Mouse (Mus musculus) CH12.LX (cell line): ENCODE measurements around the gene Tcte1. TPM values are rescaled to one million over a fixed set of nuclear protein-coding genes. Genes with fewer than 3 reads are reported as not detected.

Experiments used
- DNase-seq: peaks from one replicate; pipeline ENCODE4 v3.0.0-alpha.2; 2013; ENCODE audit errors: extremely low read depth
- H3K27ac ChIP-seq: 2 replicates; pipeline ENCODE4 v1.5.1; 2012; ENCODE audit warnings: low read depth, mild to moderate bottlenecking, control low read depth, moderate library complexity; ENCODE audit not compliant: insufficient read depth
- H3K27me3 ChIP-seq: replicated peaks from 2 replicates; pipeline ENCODE3; 2012; ENCODE audit warnings: inconsistent platforms
- H3K36me3 ChIP-seq, 2 experiments: replicated peaks in 1 of 2; 2 replicates each; pipeline versions ENCODE3 to v1.6.1; 2012; ENCODE audit warnings: inconsistent platforms in 1 of 2, low read length in 1 of 2, mild to moderate bottlenecking in 1 of 2, mixed read lengths in 1 of 2, moderate library complexity in 1 of 2; ENCODE audit not compliant: control insufficient read depth in 1 of 2, insufficient read depth in 1 of 2
- H3K4me1 ChIP-seq, 2 experiments: 2 replicates each; pipeline ENCODE4 v1.6.1; 2012; ENCODE audit warnings: inconsistent platforms in 1 of 2, moderate library complexity in 1 of 2; ENCODE audit not compliant: insufficient read depth in 2 of 2, control insufficient read depth in 1 of 2
- H3K4me2 ChIP-seq: 2 replicates; pipeline ENCODE4 v1.6.1; 2012; ENCODE audit warnings: low read depth, mild to moderate bottlenecking, control low read depth; ENCODE audit not compliant: poor library complexity, insufficient read depth, severe bottlenecking
- H3K4me3 ChIP-seq, 3 experiments: fragments of 150-350 bp in 1 of 3; sonication (generic) in 1 of 3; replicated peaks in 1 of 3; 2 replicates each; pipeline versions ENCODE3 to v1.5.1; 2011 to 2012; ENCODE audit warnings: low read depth in 2 of 3, low read length in 2 of 3, mild to moderate bottlenecking in 2 of 3, moderate library complexity in 2 of 3, control low read depth in 1 of 3, improper control_type of control experiment in 1 of 3, inconsistent platforms in 1 of 3, mixed read lengths in 1 of 3; ENCODE audit not compliant: poor library complexity in 1 of 3
- H3K79me2 ChIP-seq: replicated peaks from 2 replicates; pipeline ENCODE4 v1.6.1; 2012; ENCODE audit warnings: mild to moderate bottlenecking, moderate library complexity; ENCODE audit not compliant: control insufficient read depth, poor library complexity, insufficient read depth, severe bottlenecking; ENCODE audit errors: extremely low read depth
- H3K9ac ChIP-seq: 2 replicates; pipeline ENCODE4 v1.6.1; 2012; ENCODE audit warnings: low read depth, mild to moderate bottlenecking, control low read depth, moderate library complexity; ENCODE audit not compliant: insufficient read depth
- H3K9me3 ChIP-seq: replicated peaks from 2 replicates; pipeline ENCODE3; 2012; ENCODE audit warnings: low read length, inconsistent platforms, mixed read lengths
- BHLHE40 ChIP-seq: IDR thresholded peaks from 2 replicates; pipeline ENCODE4 v1.6.1; 2011; ENCODE audit warnings: mild to moderate bottlenecking, low read depth, low read length, improper control_type of control experiment
- CHD1 ChIP-seq: IDR thresholded peaks from 2 replicates; pipeline ENCODE4 v1.6.1; 2012; ENCODE audit warnings: low read depth, low read length, improper control_type of control experiment, inconsistent platforms
- CTCF ChIP-seq, 2 experiments: IDR thresholded peaks in 1 of 2; conservative IDR thresholded peaks in 1 of 2; 2 replicates each; pipeline ENCODE4 v1.5.1; 2011 to 2012; ENCODE audit warnings: low read depth in 2 of 2, low read length in 2 of 2, improper control_type of control experiment in 1 of 2, inconsistent platforms in 1 of 2, mild to moderate bottlenecking in 1 of 2, moderate library complexity in 1 of 2
- ELF1 ChIP-seq: IDR thresholded peaks from 2 replicates; pipeline ENCODE4 v1.6.1; 2014; ENCODE audit warnings: low read depth, mild to moderate bottlenecking, inconsistent platforms, low read length, improper control_type of control experiment
- EP300 ChIP-seq: IDR thresholded peaks from 2 replicates; pipeline ENCODE4 v1.6.1; 2011; ENCODE audit warnings: low read length, improper control_type of control experiment
- ETS1 ChIP-seq: conservative IDR thresholded peaks from 2 replicates; pipeline ENCODE4 v1.6.1; 2012; ENCODE audit warnings: low read depth, mild to moderate bottlenecking, inconsistent platforms, low read length, improper control_type of control experiment, moderate library complexity
- IRF4 ChIP-seq: IDR thresholded peaks from 2 replicates; pipeline ENCODE4 v1.6.1; 2014; ENCODE audit warnings: low read depth, mild to moderate bottlenecking, inconsistent platforms, low read length, improper control_type of control experiment
- KAT2A ChIP-seq: IDR thresholded peaks from 2 replicates; pipeline ENCODE4 v1.6.1; 2012; ENCODE audit warnings: low read length, improper control_type of control experiment, inconsistent platforms; ENCODE audit not compliant: insufficient replicate concordance
- MAFK ChIP-seq: IDR thresholded peaks from 2 replicates; pipeline ENCODE4 v1.6.1; 2011; ENCODE audit warnings: low read length, improper control_type of control experiment; ENCODE audit not compliant: insufficient replicate concordance
- MEF2A ChIP-seq: IDR thresholded peaks from 2 replicates; pipeline ENCODE4 v1.6.1; 2014; ENCODE audit warnings: low read depth, mild to moderate bottlenecking, inconsistent platforms, low read length, improper control_type of control experiment, borderline replicate concordance
- MYC ChIP-seq: IDR thresholded peaks from 2 replicates; pipeline ENCODE4 v1.6.1; 2011; ENCODE audit warnings: low read depth, mild to moderate bottlenecking, improper control_type of control experiment, low read length
- POLR2AphosphoS2 ChIP-seq: IDR thresholded peaks from 2 replicates; pipeline ENCODE4 v1.6.1; 2011; ENCODE audit warnings: low read depth, low read length, improper control_type of control experiment
- RAD21 ChIP-seq: IDR thresholded peaks from 2 replicates; pipeline ENCODE4 v1.6.1; 2011; ENCODE audit warnings: low read depth, mild to moderate bottlenecking, low read length, improper control_type of control experiment, moderate library complexity
- RCOR1 ChIP-seq: conservative IDR thresholded peaks from 2 replicates; pipeline ENCODE4 v1.6.1; 2012; ENCODE audit warnings: low read depth, mild to moderate bottlenecking, inconsistent platforms, low read length, improper control_type of control experiment
- UBTF ChIP-seq: IDR thresholded peaks from 2 replicates; pipeline ENCODE4 v1.6.1; 2012; ENCODE audit warnings: low read depth, mild to moderate bottlenecking, inconsistent platforms, low read length, improper control_type of control experiment, moderate library complexity
- ZKSCAN1 ChIP-seq: IDR thresholded peaks from 2 replicates; pipeline ENCODE4 v1.6.1; 2012; ENCODE audit warnings: low read depth, inconsistent platforms, low read length, improper control_type of control experiment, borderline replicate concordance
- ZNF384 ChIP-seq: IDR thresholded peaks from 2 replicates; pipeline ENCODE4 v1.6.1; 2012; ENCODE audit warnings: low read depth, low read length, improper control_type of control experiment, inconsistent platforms
- dilution Hi-C: fragments of 300-500 bp; cut with MboI; formaldehyde crosslinking; loops from 2 replicates; pipeline ENCODE4 v1.14.3; 2020; ENCODE audit warnings: low sequenced_read_pairs; ENCODE audit not compliant: extremely low pct_unique_long_range_greater_than_20kb, extremely low pct_ligation_motif_present
- in situ Hi-C: fragments of 300-500 bp; cut with MboI; formaldehyde crosslinking; loops from 3 replicates; pipeline ENCODE4 v1.14.3; 2019; ENCODE audit warnings: low sequenced_read_pairs, low pct_ligation_motif_present, low pct_unique_long_range_greater_than_20kb, mixed read lengths
- polyA plus RNA-seq: library from polyadenylated mRNA; unstranded; fragments of >175 nt; gene quantifications from 2 replicates; pipeline ENCODE4 v1.2.1, GENCODE M21; 2012; ENCODE audit warnings: low read depth; ENCODE audit not compliant: insufficient read length
- total RNA-seq, 2 experiments: library from RNA; depleted of rRNA; stranded (reverse); fragments of 300-350 nt in 1 of 2; fragments of >200 nt in 1 of 2; gene quantifications; 2 replicates each; pipeline ENCODE4 v1.2.3; 2012 to 2014

Tcte1 gene
- total and polyA plus RNA-seq, 3 experiments, result not detected

DNA sequence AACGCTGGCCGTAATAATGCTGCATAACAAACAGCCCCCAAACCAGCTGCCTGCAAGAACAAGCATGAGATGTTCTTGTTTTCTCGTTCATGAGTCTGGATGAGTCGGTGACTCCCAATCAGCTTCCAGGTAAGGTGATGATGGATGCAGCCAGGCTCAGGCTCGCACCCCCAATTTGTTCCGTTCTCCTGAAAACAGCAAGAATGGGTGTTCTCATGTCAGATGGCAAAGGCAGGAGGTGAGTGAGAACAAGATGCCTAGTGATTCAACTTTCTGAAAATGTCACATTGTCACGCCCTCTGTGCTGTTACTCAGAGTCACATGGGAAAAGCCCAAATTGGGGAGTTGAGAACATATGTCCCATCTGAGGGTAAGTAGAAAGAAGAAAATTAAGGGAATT is 37.7 kb upstream of the Tcte1 start:
- no peak for DNase-seq
- TF ChIP-seq ETS1 (no peak), MEF2A (no peak), UBTF (no peak), ZNF384 (no peak), KAT2A (no peak), IRF4 (no peak), MAFK (no peak), CTCF (conservative IDR thresholded peaks at IDR 0.05 in 1 of 2, IDR thresholded peaks at IDR 0.05 in 1 of 2; ENCODE audit: low read depth in 2 of 2, low read length in 2 of 2) (no peak), ZKSCAN1 (no peak), BHLHE40 (no peak), RCOR1 (no peak), POLR2AphosphoS2 (no peak), ELF1 (no peak), MYC (no peak), RAD21 (no peak), EP300 (no peak), CHD1 (no peak)
- Histone ChIP-seq H3K4me3 (no peak overlapping the region), H3K4me1 (peaks cover 15 to 19% of the 10 kb centered on the region in 2 experiments), H3K36me3 (no peaks in the 10 kb centered on the region), H3K4me2 (no peak overlapping the region), H3K27me3 (peaks cover 3% of the 10 kb centered on the region), H3K27ac (no peak overlapping the region), H3K79me2 (no peaks in the 10 kb centered on the region), H3K9me3 (peaks cover 4% of the 10 kb centered on the region), H3K9ac (no peak overlapping the region)
- dilution Hi-C loops (no loop called here), in situ Hi-C loops (loop anchor here (25.0 kb wide), 1 partner anchor 177 kb away; the partner anchor contains the start of gene Capn11)

DNA sequence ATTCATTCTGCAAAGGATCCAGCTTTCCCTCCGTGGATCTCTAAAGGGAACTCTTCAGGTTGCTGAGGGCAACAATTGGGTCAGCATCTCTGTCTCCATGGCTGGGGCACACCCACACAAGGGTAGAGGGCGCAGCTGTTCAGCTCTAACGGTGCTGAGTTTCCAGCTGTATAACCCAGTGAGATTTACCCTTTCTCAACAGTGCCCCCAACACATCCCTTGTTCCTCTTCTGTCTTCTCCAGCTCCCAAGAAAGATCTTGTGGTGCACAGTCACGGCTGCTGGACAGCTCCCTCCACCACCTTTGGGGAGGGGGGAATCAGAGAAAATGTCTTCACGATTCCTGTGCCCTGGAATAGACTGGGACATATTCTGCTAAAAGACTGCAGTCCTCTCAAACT is 36.0 kb upstream of the Tcte1 start:
- H3K36me3 ChIP-seq, result no peaks in the 10 kb centered on the region

More for the DNA sequence above, 36.0 kb upstream of the Tcte1 start:
- peak in 1 of 2 experiments; percentile 19; a peak in 2 of 4 replicates for TF ChIP-seq CTCF (conservative IDR thresholded peaks at IDR 0.05 in 1 of 2, IDR thresholded peaks at IDR 0.05 in 1 of 2; ENCODE audit: low read depth in 2 of 2, low read length in 2 of 2)
- TF ChIP-seq UBTF, result no peak
- Histone ChIP-seq H3K9ac (no peak overlapping the region), H3K79me2 (no peaks in the 10 kb centered on the region), H3K27me3 (peaks cover 3% of the 10 kb centered on the region), H3K4me2 (no peak overlapping the region), H3K27ac (no peak overlapping the region), H3K9me3 (peaks cover 4% of the 10 kb centered on the region), H3K4me1 (peaks cover 15 to 19% of the 10 kb centered on the region in 2 experiments), H3K4me3 (no peak overlapping the region)
- DNase-seq, result no peak
- dilution Hi-C loops, result no loop called here
- in situ Hi-C loops, result loop anchor here (25.0 kb wide), 1 partner anchor 175 kb away; the partner anchor contains the start of gene Capn11
